Mouse (Mus musculus) neural tube, embryonic 14.5 days (tissue): ENCODE measurements around the gene Tbx18. TPM values are rescaled to one million over a fixed set of nuclear protein-coding genes. Genes with fewer than 3 reads are reported as not detected.

ENCODE experiments used
- ATAC-seq: fragments of 200-750 bp; cut with Nextera tagmentation; 2 replicates; pipeline ENCODE4 v1.8.0; 2017; ENCODE audit warnings: low read depth, mild to moderate bottlenecking, moderate TSS enrichment, moderate library complexity
- H3K27ac ChIP-seq: fragments of 300-500 bp; sonication (generic); 2 replicates; pipeline ENCODE4 v1.5.1; 2014; ENCODE audit warnings: low read depth, mild to moderate bottlenecking, control low read depth, low read length, moderate library complexity, mixed read lengths
- H3K27me3 ChIP-seq: fragments of 300-500 bp; sonication (generic); 2 replicates; pipeline ENCODE4 v1.6.1; 2014; ENCODE audit warnings: low read length; ENCODE audit not compliant: control insufficient read depth, insufficient read depth
- H3K36me3 ChIP-seq: fragments of 300-500 bp; sonication (generic); 2 replicates; pipeline ENCODE4 v1.6.1; 2014; ENCODE audit warnings: low read length, mixed read lengths; ENCODE audit not compliant: control insufficient read depth, insufficient read depth
- H3K4me1 ChIP-seq: fragments of 300-500 bp; sonication (generic); 2 replicates; pipeline ENCODE4 v1.6.1; 2014; ENCODE audit warnings: low read length; ENCODE audit not compliant: control insufficient read depth, insufficient read depth
- H3K4me2 ChIP-seq: fragments of 300-500 bp; sonication (generic); 2 replicates; pipeline ENCODE4 v1.6.1; 2014; ENCODE audit warnings: mild to moderate bottlenecking, low read depth, low read length, control low read depth
- H3K4me3 ChIP-seq: fragments of 300-500 bp; sonication (generic); 2 replicates; pipeline ENCODE4 v1.5.1; 2014; ENCODE audit warnings: low read depth, low read length, control low read depth, mixed read lengths
- H3K9ac ChIP-seq: fragments of 300-500 bp; sonication (generic); replicated peaks from 2 replicates; pipeline ENCODE4 v1.6.1; 2014; ENCODE audit warnings: low read depth, mild to moderate bottlenecking, control low read depth, low read length, mixed read lengths
- H3K9me3 ChIP-seq: fragments of 300-500 bp; sonication (generic); 2 replicates; pipeline ENCODE4 v1.6.1; 2016; ENCODE audit warnings: low read length; ENCODE audit not compliant: control insufficient read depth
- WGBS: fragments of 180-500 bp; shearing (Covaris S2); extraction: QIAGEN DNeasy Blood & Tissue Kit; methylation state at CpG from one replicate; pipeline ENCODE4 v1.1.7; 2014; 5-methylcytosine and 5-hydroxymethylcytosine counted together
- polyA plus RNA-seq: library from polyadenylated mRNA; unstranded; fragments of >200 nt; fragmentation: Nextera tagmentation; extraction: Ambion mirVana; gene quantifications from 2 replicates; pipeline ENCODE4 v1.2.1, GENCODE M21; 2014

Gene Tbx18
- polyA plus RNA-seq, 1 experiment from 2014 or later: 0.08 TPM

- ATAC-seq: no peak
- H3K36me3 ChIP-seq: no peaks in the 10 kb centered on the region
- H3K27me3 ChIP-seq: peaks cover 56% of the 10 kb centered on the region
- no peak overlapping the region for H3K9ac ChIP-seq
- no peak overlapping the region for H3K4me2 ChIP-seq
- 14% methylated on average over 3 of the region's 3 CpGs for WGBS
- no peak overlapping the region for H3K27ac ChIP-seq
- H3K4me1 ChIP-seq: peaks cover 9% of the 10 kb centered on the region
- no peaks in the 10 kb centered on the region for H3K9me3 ChIP-seq
- H3K4me3 ChIP-seq: no peak overlapping the region
These were observed 3.0 kb downstream of the Tbx18 start for GRCm38 (mm10) chr9:87728107-87728506.

DNA sequence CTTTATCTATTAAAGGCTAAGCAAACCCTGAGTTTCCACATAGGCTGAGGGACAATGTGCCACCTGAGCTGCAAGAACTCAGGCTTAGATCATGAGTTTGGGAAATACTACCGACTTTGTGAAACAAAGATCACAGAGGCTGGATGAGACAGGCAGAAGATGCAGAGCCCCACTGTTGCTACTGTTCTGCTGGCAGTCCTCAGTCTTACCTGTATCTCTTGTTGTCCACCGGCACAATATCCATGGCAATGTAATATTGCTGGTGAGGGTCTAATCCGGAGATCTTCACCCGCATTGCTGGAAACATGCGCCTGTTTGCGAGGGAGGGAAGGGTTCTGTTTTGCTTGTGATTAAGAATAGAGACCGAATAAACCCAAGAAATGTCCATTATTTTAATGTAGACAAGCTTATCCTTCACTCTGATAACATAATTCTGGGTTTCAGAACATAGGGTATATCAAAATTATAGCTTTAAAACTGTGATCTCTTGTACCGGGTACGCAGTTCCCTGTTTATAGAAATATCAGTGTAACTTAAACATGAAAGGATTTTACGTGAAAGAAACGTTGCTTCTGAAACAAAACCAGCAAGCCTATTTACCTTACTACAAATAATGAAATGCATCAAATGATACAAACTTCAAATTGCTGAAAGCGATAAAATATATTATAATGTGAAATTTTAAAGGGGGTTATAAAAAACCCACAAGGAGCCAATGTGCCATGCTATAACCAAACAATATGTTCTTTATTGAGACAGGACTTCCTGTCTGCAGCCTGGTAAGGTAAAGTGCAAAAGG, 3.7 kb downstream of the Tbx18 start:
- Histone ChIP-seq H3K9ac (no peak overlapping the region), H3K27me3 (peaks cover 48% of the 10 kb centered on the region), H3K4me1 (peaks cover 9% of the 10 kb centered on the region), H3K9me3 (no peaks in the 10 kb centered on the region), H3K4me3 (no peak overlapping the region), H3K4me2 (no peak overlapping the region), H3K36me3 (no peaks in the 10 kb centered on the region), H3K27ac (no peak overlapping the region)
- WGBS: 7% methylated on average over 12 of the region's 12 CpGs
- no peak for ATAC-seq

DNA sequence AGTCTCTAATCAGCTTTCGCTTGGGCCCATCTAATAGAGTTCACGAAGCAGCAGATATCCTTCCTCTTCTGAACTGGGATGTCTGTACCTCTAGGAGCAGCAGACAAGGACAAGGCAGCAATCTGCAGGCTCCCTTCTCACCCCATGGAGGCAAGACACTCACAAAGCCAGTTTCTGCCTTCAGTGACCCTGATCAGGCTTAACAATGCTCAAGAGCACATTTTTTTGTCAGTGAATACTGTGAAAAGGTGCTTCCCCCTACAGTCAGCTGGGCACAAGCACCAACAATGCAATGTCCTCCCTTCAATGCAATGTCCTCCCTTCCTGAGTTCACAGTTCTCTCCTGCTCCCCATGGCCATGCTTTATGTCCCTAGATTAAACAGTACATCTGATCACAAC, 9.3 kb downstream of the Tbx18 start:
- H3K4me1 ChIP-seq: no peaks in the 10 kb centered on the region
- ATAC-seq: no peak
- H3K27me3 ChIP-seq: peaks cover 18% of the 10 kb centered on the region
- no peaks in the 10 kb centered on the region for H3K36me3 ChIP-seq
- 48% methylated on average over 2 of the region's 2 CpGs for WGBS
- no peak overlapping the region for H3K9ac ChIP-seq
- H3K4me3 ChIP-seq: no peak overlapping the region
- no peak overlapping the region for H3K27ac ChIP-seq
- H3K4me2 ChIP-seq: no peak overlapping the region
- no peaks in the 10 kb centered on the region for H3K9me3 ChIP-seq

GRCm38 (mm10) chr9:87710360-87710759, 20.7 kb downstream of the Tbx18 start:
- Histone ChIP-seq H3K9ac (no peak overlapping the region), H3K27ac (no peak overlapping the region), H3K36me3 (no peaks in the 10 kb centered on the region), H3K9me3 (no peaks in the 10 kb centered on the region), H3K4me1 (no peaks in the 10 kb centered on the region), H3K4me3 (no peak overlapping the region), H3K4me2 (no peak overlapping the region), H3K27me3 (no peaks in the 10 kb centered on the region)
- no peak for ATAC-seq
- WGBS: 52% methylated on average over 4 of the region's 4 CpGs

GRCm38 (mm10) chr9:87708151-87708550, 22.9 kb downstream of the Tbx18 start:
- Histone ChIP-seq H3K4me2 (no peak overlapping the region), H3K27ac (no peak overlapping the region), H3K9ac (no peak overlapping the region), H3K36me3 (no peaks in the 10 kb centered on the region), H3K4me1 (no peaks in the 10 kb centered on the region), H3K4me3 (no peak overlapping the region), H3K27me3 (no peaks in the 10 kb centered on the region), H3K9me3 (no peaks in the 10 kb centered on the region)
- ATAC-seq: no peak

DNA sequence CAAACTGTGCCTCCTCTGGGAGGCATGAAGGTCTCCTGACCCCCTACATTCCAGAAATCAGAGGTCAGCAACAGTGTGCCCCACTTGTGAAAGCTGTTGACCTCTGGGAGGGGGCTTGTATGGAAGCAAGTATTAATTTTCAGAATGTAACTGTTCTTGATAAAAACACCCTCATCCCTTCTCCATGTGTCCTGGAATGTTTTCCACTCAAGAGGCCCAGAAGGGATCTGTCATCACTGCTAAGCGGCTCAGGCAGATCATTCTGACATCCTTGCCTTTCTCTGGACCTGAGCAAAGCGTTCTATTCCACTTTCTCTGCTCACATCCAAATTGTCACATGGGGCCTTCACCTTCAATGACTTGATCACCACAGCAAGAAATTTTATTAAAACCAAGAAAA, 28.8 kb downstream of the Tbx18 start:
- H3K9ac ChIP-seq: no peak overlapping the region
- no peak for ATAC-seq
- H3K4me1 ChIP-seq: no peaks in the 10 kb centered on the region
- no peaks in the 10 kb centered on the region for H3K27me3 ChIP-seq
- 93% methylated on average over 2 of the region's 2 CpGs for WGBS
- H3K4me3 ChIP-seq: no peak overlapping the region
- no peak overlapping the region for H3K27ac ChIP-seq
- no peak overlapping the region for H3K4me2 ChIP-seq
- H3K36me3 ChIP-seq: no peaks in the 10 kb centered on the region
- no peaks in the 10 kb centered on the region for H3K9me3 ChIP-seq

GRCm38 (mm10) chr9:87686981-87687380, 44.1 kb downstream of the Tbx18 start:
- Histone ChIP-seq H3K27ac (no peak overlapping the region), H3K9ac (no peak overlapping the region), H3K9me3 (no peaks in the 10 kb centered on the region), H3K4me3 (no peak overlapping the region), H3K36me3 (no peaks in the 10 kb centered on the region), H3K4me1 (no peaks in the 10 kb centered on the region), H3K27me3 (no peaks in the 10 kb centered on the region), H3K4me2 (no peak overlapping the region)
- WGBS: 87% methylated on average over 9 of the region's 9 CpGs
- no peak for ATAC-seq

DNA sequence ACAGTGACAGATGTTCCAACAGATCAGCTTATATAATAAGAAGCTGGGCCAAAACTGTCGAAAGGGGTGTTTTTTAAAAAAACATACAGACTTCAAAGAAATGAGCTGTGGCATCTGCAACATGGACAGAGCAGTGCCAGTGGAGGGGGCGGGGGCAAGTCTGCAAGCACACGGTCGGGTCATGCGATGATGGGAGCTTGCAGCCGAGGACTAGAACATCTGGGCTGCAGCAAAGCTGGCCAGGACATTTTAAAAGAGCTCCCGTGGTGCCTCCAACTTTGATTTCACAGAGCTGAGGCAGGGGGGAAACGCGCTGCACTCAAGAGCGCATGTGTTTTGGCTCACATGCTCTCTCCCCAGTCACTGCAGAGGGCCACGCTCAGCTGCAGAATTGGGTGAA, 48.8 kb downstream of the Tbx18 start:
- no peaks in the 10 kb centered on the region for H3K36me3 ChIP-seq
- H3K4me2 ChIP-seq: no peak overlapping the region
- H3K4me3 ChIP-seq: no peak overlapping the region
- WGBS: 78% methylated on average over 11 of the region's 11 CpGs
- H3K9ac ChIP-seq: no peak overlapping the region
- H3K9me3 ChIP-seq: no peaks in the 10 kb centered on the region
- H3K27me3 ChIP-seq: no peaks in the 10 kb centered on the region
- H3K27ac ChIP-seq: no peak overlapping the region
- no peaks in the 10 kb centered on the region for H3K4me1 ChIP-seq
- ATAC-seq: no peak
